Comparison of ENCODE assay signal across 20 mouse cellular contexts in genomic region chr17:90627395-90627794, GRCm38 (mm10).
"Had no signal": no experiment of that assay in that cellular context is flagged by ENCODE, and none has a peak within 500 bp of the region (broad histone marks: within the 10 kb centered on the region; RNA-seq: fewer than 3 reads in every experiment).

No protein-coding gene starts in this region.

- DNase-seq: kidney, adult 9 months; kidney, postnatal 14 days; kidney, postnatal 4 days; layer of hippocampus, adult 9-11 months; layer of hippocampus, postnatal 36 days; liver, postnatal 0 days; lung, embryonic 14.5 days; right cerebral cortex, adult 18-20 months; right cerebral cortex, postnatal 14 days; right cerebral cortex, postnatal 4 days; thymus, adult 2 months; thymus, postnatal 25 days had no signal

- H3K36me3 ChIP-seq: midbrain, embryonic 12.5 days; midbrain, embryonic 15.5 days; neural tube, embryonic 12.5 days; neural tube, embryonic 15.5 days had no signal

- H3K4me1 ChIP-seq: midbrain, embryonic 15.5 days; neural tube, embryonic 12.5 days had no signal

- H3K27ac ChIP-seq: liver, embryonic 14.5 days; macrophage; midbrain, embryonic 12.5 days; neural tube, embryonic 12.5 days; neural tube, embryonic 15.5 days; stomach, postnatal 0 days had no signal

- H3K9ac ChIP-seq: liver, embryonic 14.5 days; liver, postnatal 0 days; lung, embryonic 14.5 days; midbrain, embryonic 12.5 days; midbrain, embryonic 15.5 days; neural tube, embryonic 12.5 days; neural tube, embryonic 15.5 days had no signal

- H3K4me3 ChIP-seq: midbrain, embryonic 12.5 days; midbrain, embryonic 15.5 days; neural tube, embryonic 12.5 days; neural tube, embryonic 15.5 days had no signal

- H3K27me3 ChIP-seq: midbrain, embryonic 12.5 days; midbrain, embryonic 15.5 days; neural tube, embryonic 12.5 days; neural tube, embryonic 15.5 days had no signal

- H3K9me3 ChIP-seq: midbrain, embryonic 12.5 days; midbrain, embryonic 15.5 days; neural tube, embryonic 12.5 days; neural tube, embryonic 15.5 days had no signal

- H3K4me2 ChIP-seq: lung, embryonic 14.5 days; midbrain, embryonic 12.5 days; midbrain, embryonic 15.5 days; neural tube, embryonic 12.5 days; neural tube, embryonic 15.5 days had no signal

- ATAC-seq: liver, postnatal 0 days; lung, postnatal 0 days had no signal
